Mouse (Mus musculus): Measurements from ENCODE around the gene Adgrg1. TPM values are rescaled to one million over a fixed set of nuclear protein-coding genes. Genes with fewer than 3 reads are reported as not detected.

Adgrg1 gene
- polyA plus RNA-seq, 1 experiment from 2014 or later, result 11.1 TPM

DNA sequence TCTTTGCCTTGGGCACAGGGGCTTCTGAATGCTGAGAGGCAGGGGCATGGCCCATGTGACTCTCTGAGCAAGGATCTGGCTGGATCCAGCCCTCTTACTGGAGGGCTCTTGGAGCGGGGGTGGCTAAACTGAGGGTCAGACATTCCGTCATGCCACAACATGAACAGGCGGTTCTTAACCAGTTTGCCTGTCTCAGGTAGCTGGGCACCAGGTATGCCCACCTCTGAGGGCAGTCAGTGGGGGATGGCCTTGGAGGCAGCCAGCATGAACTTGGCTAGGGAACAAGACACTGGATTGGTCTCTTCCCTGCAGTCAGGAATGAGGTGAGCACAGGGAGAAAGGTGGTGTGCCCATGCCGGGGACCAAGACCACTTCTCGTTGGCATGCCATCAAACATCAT is 5.6 kb downstream of the Adgrg1 start:
- 87% methylated on average over 5 of the region's 5 CpGs for WGBS
- Histone ChIP-seq H3K9me3 (ENCODE audit: control insufficient read depth, low read length) (no peaks in the 10 kb centered on the region), H3K36me3 (ENCODE audit: control insufficient read depth, insufficient read depth, low read length) (no peaks in the 10 kb centered on the region), H3K27ac (replicated peaks; ENCODE audit: low read depth, low read length) (no peak overlapping the region), H3K4me1 (ENCODE audit: control insufficient read depth, insufficient read depth, low read length) (peaks cover 19% of the 10 kb centered on the region), H3K9ac (ENCODE audit: low read length) (no peak overlapping the region), H3K27me3 (ENCODE audit: control insufficient read depth, insufficient read depth, low read length) (peaks cover 8% of the 10 kb centered on the region; the same call in 1 of the 2 replicates), H3K4me3 (ENCODE audit: low read depth, low read length) (no peak overlapping the region), H3K4me2 (ENCODE audit: low read depth, severe bottlenecking) (no peak overlapping the region)
- no peak for ATAC-seq (ENCODE audit: insufficient number of reproducible peaks, low FRiP score, low TSS enrichment, low read depth)
- DNase-seq (ENCODE audit: low spot score), result no peak

DNA sequence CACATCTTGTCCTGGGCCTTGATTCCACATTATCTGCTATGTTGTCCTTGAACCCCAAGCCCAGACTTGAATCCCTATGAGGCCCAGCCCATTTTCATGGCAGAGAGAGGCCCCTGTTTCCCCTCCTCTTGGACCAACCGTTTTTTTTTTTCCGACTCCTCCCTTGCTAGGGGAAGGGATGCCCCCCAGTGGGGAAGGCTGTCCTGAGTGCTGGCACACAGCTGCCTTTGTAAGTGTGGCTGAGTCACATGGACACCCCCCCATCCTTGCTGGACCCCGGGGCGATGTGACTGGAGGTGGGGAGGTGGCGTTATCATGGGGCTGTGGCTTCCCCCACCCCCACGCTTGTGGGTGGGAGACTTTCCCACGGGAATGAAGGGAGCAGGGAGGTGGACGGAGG is 6.4 kb downstream of the Adgrg1 start:
- Histone ChIP-seq H3K4me2 (ENCODE audit: low read depth, severe bottlenecking) (no peak overlapping the region), H3K9ac (ENCODE audit: low read length) (no peak overlapping the region), H3K36me3 (ENCODE audit: control insufficient read depth, insufficient read depth, low read length) (no peaks in the 10 kb centered on the region), H3K27ac (replicated peaks; ENCODE audit: low read depth, low read length) (no peak overlapping the region), H3K4me3 (ENCODE audit: low read depth, low read length) (no peak overlapping the region), H3K4me1 (ENCODE audit: control insufficient read depth, insufficient read depth, low read length) (peaks cover 19% of the 10 kb centered on the region), H3K9me3 (ENCODE audit: control insufficient read depth, low read length) (no peaks in the 10 kb centered on the region), H3K27me3 (ENCODE audit: control insufficient read depth, insufficient read depth, low read length) (peaks cover 8% of the 10 kb centered on the region; the same call in 1 of the 2 replicates)
- WGBS, result 65% methylated on average over 8 of the region's 8 CpGs
- ATAC-seq (ENCODE audit: insufficient number of reproducible peaks, low FRiP score, low TSS enrichment, low read depth) (no peak), DNase-seq (ENCODE audit: low spot score) (no peak)

DNA sequence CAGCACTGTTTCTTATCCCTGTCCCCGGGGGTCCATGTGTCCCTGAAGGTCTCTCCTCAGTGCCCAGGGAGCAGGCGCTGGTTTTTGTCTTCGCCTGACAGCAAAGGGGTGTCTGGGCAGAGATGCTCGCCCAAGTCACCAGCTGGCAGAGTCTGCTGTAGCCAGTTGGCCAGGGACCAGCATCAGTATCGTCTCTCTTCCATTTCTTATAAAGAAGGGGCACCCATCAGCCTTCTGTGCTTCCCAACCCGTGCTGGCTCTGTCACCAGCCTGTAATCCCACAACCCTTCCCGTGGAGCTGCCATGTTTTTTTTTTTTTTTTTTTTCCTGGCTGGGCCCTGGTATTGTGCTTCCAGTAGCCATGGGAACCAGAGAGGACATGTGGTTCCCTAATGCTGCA is 7.3 kb downstream of the Adgrg1 start:
- H3K9me3 ChIP-seq (ENCODE audit: control insufficient read depth, low read length), result no peaks in the 10 kb centered on the region
- peaks cover 19% of the 10 kb centered on the region for H3K4me1 ChIP-seq (ENCODE audit: control insufficient read depth, insufficient read depth, low read length)
- DNase-seq (ENCODE audit: low spot score), result no peak
- no peak overlapping the region for H3K9ac ChIP-seq (ENCODE audit: low read length)
- H3K4me3 ChIP-seq (ENCODE audit: low read depth, low read length), result no peak overlapping the region
- no peaks in the 10 kb centered on the region for H3K36me3 ChIP-seq (ENCODE audit: control insufficient read depth, insufficient read depth, low read length)
- no peak overlapping the region for H3K4me2 ChIP-seq (ENCODE audit: low read depth, severe bottlenecking)
- peaks cover 8% of the 10 kb centered on the region; the same call in 1 of the 2 replicates for H3K27me3 ChIP-seq (ENCODE audit: control insufficient read depth, insufficient read depth, low read length)
- no peak for ATAC-seq (ENCODE audit: insufficient number of reproducible peaks, low FRiP score, low TSS enrichment, low read depth)
- no peak overlapping the region for H3K27ac ChIP-seq (replicated peaks; ENCODE audit: low read depth, low read length)
- 79% methylated on average over 7 of the region's 7 CpGs for WGBS

DNA sequence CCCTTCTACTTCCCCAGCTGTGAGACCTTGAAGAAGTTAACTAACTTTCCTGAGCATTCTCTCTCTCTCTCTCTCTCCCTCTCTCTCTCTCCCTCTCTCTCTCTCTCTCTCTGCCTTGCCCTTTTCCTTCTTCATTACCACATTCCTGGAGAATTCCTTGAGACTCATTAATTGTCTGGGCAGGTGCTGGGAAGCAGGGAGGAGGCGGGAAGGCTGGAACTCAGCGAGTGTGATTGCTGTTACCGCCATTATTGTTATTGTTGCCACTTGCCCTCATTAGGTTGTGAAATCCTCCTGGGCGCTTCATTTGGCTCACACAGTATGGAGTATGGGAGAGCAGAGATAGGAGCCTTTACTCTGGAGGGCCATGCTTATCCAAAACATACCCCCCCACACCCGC is 8.6 kb downstream of the Adgrg1 start:
- H3K36me3 ChIP-seq (ENCODE audit: control insufficient read depth, insufficient read depth, low read length), result no peaks in the 10 kb centered on the region; the same call in 1 of the 2 replicates
- no peak overlapping the region for H3K4me2 ChIP-seq (ENCODE audit: low read depth, severe bottlenecking)
- 13% methylated on average over 5 of the region's 5 CpGs for WGBS
- peaks cover 6% of the 10 kb centered on the region for H3K4me1 ChIP-seq (ENCODE audit: control insufficient read depth, insufficient read depth, low read length)
- no peaks in the 10 kb centered on the region for H3K9me3 ChIP-seq (ENCODE audit: control insufficient read depth, low read length)
- ATAC-seq (ENCODE audit: insufficient number of reproducible peaks, low FRiP score, low TSS enrichment, low read depth), result no peak
- 0 out of 2 replicates have a peak, but pooled peaks cover 2% of the 10 kb centered on the region for H3K27me3 ChIP-seq (ENCODE audit: control insufficient read depth, insufficient read depth, low read length)
- H3K4me3 ChIP-seq (ENCODE audit: low read depth, low read length), result no peak overlapping the region
- no peak overlapping the region for H3K9ac ChIP-seq (ENCODE audit: low read length)
- no peak for DNase-seq (ENCODE audit: low spot score)
- no peak overlapping the region for H3K27ac ChIP-seq (replicated peaks; ENCODE audit: low read depth, low read length)

DNA sequence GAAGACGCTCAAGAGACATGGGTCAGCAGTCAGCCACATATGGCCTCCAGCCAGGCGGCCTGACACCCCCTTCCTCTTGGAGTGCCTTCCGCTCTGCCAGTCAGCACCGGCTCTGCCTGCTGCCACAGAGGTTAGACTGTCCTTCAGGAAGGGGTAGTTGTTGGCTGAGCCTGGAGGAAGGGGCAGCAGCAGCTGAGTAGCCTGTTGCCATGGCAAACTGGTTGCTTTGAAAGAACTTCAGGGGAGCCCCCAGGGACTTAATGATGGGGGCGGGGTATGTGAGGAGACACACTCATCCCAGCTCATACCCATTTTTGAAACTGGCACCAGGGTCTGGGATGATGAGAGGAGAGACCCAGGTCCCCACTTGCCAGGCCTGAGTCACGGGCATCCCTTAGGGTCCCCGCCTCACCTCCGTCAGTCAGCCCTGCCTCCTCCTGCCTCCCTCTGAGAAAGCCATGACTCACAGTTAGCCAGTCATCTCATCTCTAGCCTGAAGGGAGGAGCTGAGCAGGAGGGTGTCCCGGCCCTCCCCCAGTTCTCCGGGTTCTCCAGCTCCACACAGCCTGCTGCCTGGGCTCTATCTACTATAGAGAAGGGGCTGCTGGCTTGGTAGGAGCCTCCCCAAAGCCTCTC is 9.4 kb downstream of the Adgrg1 start:
- H3K4me3 ChIP-seq (ENCODE audit: low read depth, low read length), result no peak overlapping the region
- DNase-seq (ENCODE audit: low spot score) (no peak), ATAC-seq (ENCODE audit: insufficient number of reproducible peaks, low FRiP score, low TSS enrichment, low read depth) (peak; percentile 49)
- H3K9me3 ChIP-seq (ENCODE audit: control insufficient read depth, low read length), result no peaks in the 10 kb centered on the region
- H3K4me1 ChIP-seq (ENCODE audit: control insufficient read depth, insufficient read depth, low read length), result peaks cover 6% of the 10 kb centered on the region; the same call in 1 of the 2 replicates
- H3K27me3 ChIP-seq (ENCODE audit: control insufficient read depth, insufficient read depth, low read length), result 0 out of 2 replicates have a peak, but pooled peaks cover 1% of the 10 kb centered on the region
- WGBS, result 33% methylated on average over 10 of the region's 10 CpGs
- no peaks in the 10 kb centered on the region; the same call in 1 of the 2 replicates for H3K36me3 ChIP-seq (ENCODE audit: control insufficient read depth, insufficient read depth, low read length)
- peak overlapping the region; percentile 1; the same call in 1 of the 2 replicates for H3K4me2 ChIP-seq (ENCODE audit: low read depth, severe bottlenecking)
- no peak overlapping the region for H3K27ac ChIP-seq (replicated peaks; ENCODE audit: low read depth, low read length)
- H3K9ac ChIP-seq (ENCODE audit: low read length), result no peak overlapping the region

DNA sequence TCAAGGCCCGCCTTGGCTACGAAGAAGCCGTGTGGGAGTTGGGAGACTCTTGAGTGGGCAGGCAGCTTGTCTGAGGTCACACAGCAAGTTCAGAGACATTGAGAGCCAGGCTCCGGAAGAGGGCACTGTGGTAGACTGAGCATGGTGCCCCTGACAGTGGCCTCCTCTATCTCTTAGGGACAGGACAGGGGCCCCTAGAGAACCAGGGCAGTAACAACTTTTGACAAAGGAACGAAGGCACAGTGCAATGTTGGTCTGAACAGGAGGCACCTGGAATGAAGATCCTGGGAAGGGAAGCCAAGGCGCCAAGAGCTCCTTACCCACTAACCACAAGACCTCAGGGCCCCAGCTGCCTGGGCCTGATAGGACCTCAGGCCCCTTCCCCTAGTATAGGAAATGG is 10.5 kb downstream of the Adgrg1 start:
- H3K27ac ChIP-seq (replicated peaks; ENCODE audit: low read depth, low read length), result no peak overlapping the region
- H3K4me1 ChIP-seq (ENCODE audit: control insufficient read depth, insufficient read depth, low read length), result peaks cover 6% of the 10 kb centered on the region; the same call in 1 of the 2 replicates
- H3K36me3 ChIP-seq (ENCODE audit: control insufficient read depth, insufficient read depth, low read length), result no peaks in the 10 kb centered on the region; the same call in 1 of the 2 replicates
- ATAC-seq (ENCODE audit: insufficient number of reproducible peaks, low FRiP score, low TSS enrichment, low read depth) (no peak), DNase-seq (ENCODE audit: low spot score) (no peak)
- H3K27me3 ChIP-seq (ENCODE audit: control insufficient read depth, insufficient read depth, low read length), result no peaks in the 10 kb centered on the region
- H3K9me3 ChIP-seq (ENCODE audit: control insufficient read depth, low read length), result no peaks in the 10 kb centered on the region
- H3K9ac ChIP-seq (ENCODE audit: low read length), result no peak overlapping the region
- no peak overlapping the region for H3K4me3 ChIP-seq (ENCODE audit: low read depth, low read length)
- H3K4me2 ChIP-seq (ENCODE audit: low read depth, severe bottlenecking), result no peak overlapping the region
- WGBS, result 92% methylated on average over 6 of the region's 6 CpGs

DNA sequence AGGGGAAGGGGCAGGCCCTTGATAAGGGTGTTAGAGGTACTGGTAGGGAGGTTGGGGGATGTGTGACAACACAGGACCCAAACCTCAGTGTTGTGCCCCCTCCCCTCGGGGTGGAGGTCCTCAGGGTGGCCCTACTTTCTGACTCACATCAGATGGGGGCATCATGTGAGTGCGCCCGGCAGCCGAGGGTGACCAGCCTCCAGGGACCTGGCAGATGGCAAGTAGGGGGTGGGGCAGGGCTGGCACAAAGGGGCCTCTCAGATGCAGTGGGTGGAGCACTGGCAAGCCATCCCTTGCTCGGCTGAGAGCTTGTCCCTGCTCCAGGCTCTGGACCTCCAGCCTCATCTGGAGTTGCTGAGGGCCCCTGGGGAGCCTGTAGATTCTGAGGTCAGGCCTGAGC is 12.1 kb downstream of the Adgrg1 start:
- DNase-seq (ENCODE audit: low spot score), result no peak
- H3K4me3 ChIP-seq (ENCODE audit: low read depth, low read length), result no peak overlapping the region
- 63% methylated on average over 5 of the region's 5 CpGs for WGBS
- H3K4me2 ChIP-seq (ENCODE audit: low read depth, severe bottlenecking), result no peak overlapping the region
- peaks cover 6% of the 10 kb centered on the region; the same call in 1 of the 2 replicates for H3K4me1 ChIP-seq (ENCODE audit: control insufficient read depth, insufficient read depth, low read length)
- ATAC-seq (ENCODE audit: insufficient number of reproducible peaks, low FRiP score, low TSS enrichment, low read depth), result no peak
- H3K9me3 ChIP-seq (ENCODE audit: control insufficient read depth, low read length), result no peaks in the 10 kb centered on the region
- H3K27me3 ChIP-seq (ENCODE audit: control insufficient read depth, insufficient read depth, low read length), result no peaks in the 10 kb centered on the region
- no peak overlapping the region for H3K9ac ChIP-seq (ENCODE audit: low read length)
- no peaks in the 10 kb centered on the region; the same call in 1 of the 2 replicates for H3K36me3 ChIP-seq (ENCODE audit: control insufficient read depth, insufficient read depth, low read length)
- no peak overlapping the region for H3K27ac ChIP-seq (replicated peaks; ENCODE audit: low read depth, low read length)

DNA sequence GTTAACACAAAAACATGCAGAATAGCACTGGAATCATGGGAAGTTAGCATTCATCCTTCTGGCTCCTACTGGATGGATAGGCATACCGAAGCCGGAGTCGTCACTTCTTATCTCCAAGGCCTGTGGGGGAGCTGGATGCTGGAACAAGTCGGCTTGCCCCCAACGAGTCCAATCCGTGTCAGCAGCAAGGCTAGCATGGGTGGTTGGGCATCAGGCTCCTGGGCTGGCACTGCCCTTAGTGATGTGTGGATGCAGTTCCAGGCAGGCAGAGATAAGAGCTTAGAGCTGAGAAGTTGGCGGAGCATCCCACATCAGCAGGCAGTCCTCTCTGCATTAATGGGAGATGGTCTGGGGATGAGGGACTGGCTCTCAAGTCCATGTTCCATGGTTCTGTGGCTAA is 13.0 kb downstream of the Adgrg1 start:
- no peak overlapping the region for H3K27ac ChIP-seq (replicated peaks; ENCODE audit: low read depth, low read length)
- H3K4me2 ChIP-seq (ENCODE audit: low read depth, severe bottlenecking), result no peak overlapping the region
- WGBS, result 87% methylated on average over 7 of the region's 7 CpGs
- DNase-seq (ENCODE audit: low spot score) (no peak), ATAC-seq (ENCODE audit: insufficient number of reproducible peaks, low FRiP score, low TSS enrichment, low read depth) (no peak)
- no peaks in the 10 kb centered on the region for H3K27me3 ChIP-seq (ENCODE audit: control insufficient read depth, insufficient read depth, low read length)
- H3K36me3 ChIP-seq (ENCODE audit: control insufficient read depth, insufficient read depth, low read length), result no peaks in the 10 kb centered on the region; the same call in 1 of the 2 replicates
- no peaks in the 10 kb centered on the region for H3K9me3 ChIP-seq (ENCODE audit: control insufficient read depth, low read length)
- H3K4me1 ChIP-seq (ENCODE audit: control insufficient read depth, insufficient read depth, low read length), result peaks cover 6% of the 10 kb centered on the region; the same call in 1 of the 2 replicates
- H3K9ac ChIP-seq (ENCODE audit: low read length), result no peak overlapping the region
- no peak overlapping the region for H3K4me3 ChIP-seq (ENCODE audit: low read depth, low read length)

Measured in limb, embryonic 11.5 days (tissue).